Mouse (Mus musculus): Measurements from ENCODE around the gene Ccser1.

Ccser1 gene

DNA sequence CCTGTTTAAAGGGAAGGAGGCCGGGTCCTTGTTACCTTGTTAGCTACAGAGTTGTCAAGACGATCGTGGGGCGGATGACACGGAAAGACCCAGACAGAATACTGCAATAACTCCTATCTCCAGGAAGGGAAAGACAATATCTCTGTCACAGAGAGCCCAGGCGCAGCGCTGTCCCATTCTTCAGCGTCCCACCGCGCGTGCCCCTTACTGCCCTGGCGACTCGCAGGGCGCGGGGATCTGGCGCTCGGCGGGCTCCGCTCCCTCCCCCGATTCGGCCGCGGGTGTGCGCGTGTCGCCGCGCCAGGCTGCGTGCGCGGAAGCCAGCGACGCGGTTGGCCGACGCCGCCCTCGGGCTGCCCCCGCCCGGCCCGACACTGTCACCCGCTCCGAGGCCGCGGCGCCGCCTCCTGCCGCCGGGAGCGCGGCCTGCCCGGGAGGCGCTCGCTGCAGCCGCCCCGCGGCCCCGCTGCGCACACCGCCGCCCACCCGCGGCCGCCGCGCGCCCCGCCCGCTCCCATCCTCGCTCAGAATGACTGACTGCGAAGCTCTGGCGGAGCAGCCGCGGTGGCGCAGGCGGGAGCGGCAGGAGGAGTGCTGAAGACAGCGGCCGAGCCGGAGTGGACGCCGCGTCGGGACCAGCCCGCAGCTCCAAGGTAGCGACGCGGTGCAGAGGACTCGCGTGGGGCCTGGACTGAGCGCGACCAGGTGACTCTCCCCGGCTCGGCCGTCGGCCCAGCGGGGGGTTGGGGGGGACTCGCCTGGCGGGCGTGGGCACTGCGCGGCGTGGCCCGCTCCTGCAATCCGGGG lies at the start of gene Ccser1:
TSS of gene Ccser1 (plus strand) at position 376 of the 807 bp plus-strand sequence.
- peak; percentile 71 for DNase-seq (ENCODE audit: low spot score)

DNA sequence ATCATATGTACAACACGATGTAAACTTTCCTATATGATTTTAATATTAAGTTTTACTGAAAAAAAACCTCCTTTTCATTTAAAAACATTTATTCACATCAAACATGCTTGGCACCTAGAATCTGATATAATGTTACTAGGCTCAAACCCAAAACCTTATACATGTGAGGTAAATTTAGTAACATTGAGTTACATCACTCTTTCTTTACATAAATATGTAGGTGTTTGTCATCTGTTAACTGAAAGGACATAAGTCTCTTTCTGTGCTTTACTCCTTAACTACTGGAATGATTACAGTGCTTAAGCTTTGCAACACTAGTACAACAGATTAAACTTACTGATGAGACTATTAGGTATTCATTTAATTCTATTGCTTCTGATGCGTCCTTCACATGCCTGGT lies 43.7 kb upstream of the Ccser1 start:
- DNase-seq (ENCODE audit: low spot score), result no peak

- DNase-seq (ENCODE audit: low spot score), result no peak
Observed at GRCm38 (mm10) chr6:61143031-61143430, 37.1 kb upstream of the Ccser1 start.

- DNase-seq (ENCODE audit: low spot score), result no peak
Observed at GRCm38 (mm10) chr6:61152924-61153323, 27.2 kb upstream of the Ccser1 start.

DNA sequence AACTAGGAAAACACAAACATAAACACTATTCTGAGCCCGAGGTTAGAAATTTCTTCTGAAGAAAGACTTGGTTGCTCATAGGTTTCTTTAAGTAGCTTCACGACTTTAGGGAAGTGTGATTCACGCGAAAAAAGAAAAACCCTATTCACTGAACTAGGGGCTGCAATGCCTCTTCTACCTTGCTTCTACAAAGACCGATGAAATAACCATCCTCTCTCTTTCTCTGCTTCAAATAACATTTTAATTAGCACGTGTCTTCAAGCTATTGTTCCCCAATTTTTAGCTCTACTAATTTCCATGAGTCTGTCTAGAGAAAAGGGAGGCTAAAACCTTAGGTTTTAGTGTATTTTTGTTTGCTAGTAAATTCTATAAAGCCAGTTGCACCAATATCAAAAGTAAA lies 25.5 kb upstream of the Ccser1 start:
- no peak for DNase-seq (ENCODE audit: low spot score)

- no peak for DNase-seq (ENCODE audit: low spot score)
Observed at GRCm38 (mm10) chr6:61155059-61155629, 25.0 kb upstream of the Ccser1 start.

- no peak for DNase-seq (ENCODE audit: low spot score)
Observed at GRCm38 (mm10) chr6:61155718-61156117, 24.4 kb upstream of the Ccser1 start.

GRCm38 (mm10) chr6:61162117-61162516 lies 18.0 kb upstream of the Ccser1 start:
- DNase-seq (ENCODE audit: low spot score), result no peak

DNA sequence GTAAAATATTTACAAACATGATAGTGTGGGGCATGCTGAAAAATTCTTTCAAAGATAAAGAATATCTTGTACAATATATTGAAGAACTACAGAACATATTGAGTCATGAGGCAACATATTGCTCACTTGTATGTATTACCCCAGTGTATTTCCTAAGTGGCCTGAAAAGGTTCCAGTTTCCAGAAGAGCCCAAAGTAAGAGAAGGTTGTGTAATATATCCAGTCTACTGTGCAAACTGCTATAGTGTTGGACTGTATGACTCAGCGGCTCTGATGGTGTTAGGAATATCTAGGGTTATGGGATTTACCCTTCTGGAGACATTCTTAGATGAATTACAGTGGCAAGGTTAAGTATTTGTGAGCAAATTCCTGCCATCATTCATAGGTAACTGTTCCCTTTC lies 13.2 kb upstream of the Ccser1 start:
- DNase-seq (ENCODE audit: low spot score), result no peak

- no peak for DNase-seq (ENCODE audit: low spot score)
Observed at GRCm38 (mm10) chr6:61176126-61176525, 4.0 kb upstream of the Ccser1 start.

DNA sequence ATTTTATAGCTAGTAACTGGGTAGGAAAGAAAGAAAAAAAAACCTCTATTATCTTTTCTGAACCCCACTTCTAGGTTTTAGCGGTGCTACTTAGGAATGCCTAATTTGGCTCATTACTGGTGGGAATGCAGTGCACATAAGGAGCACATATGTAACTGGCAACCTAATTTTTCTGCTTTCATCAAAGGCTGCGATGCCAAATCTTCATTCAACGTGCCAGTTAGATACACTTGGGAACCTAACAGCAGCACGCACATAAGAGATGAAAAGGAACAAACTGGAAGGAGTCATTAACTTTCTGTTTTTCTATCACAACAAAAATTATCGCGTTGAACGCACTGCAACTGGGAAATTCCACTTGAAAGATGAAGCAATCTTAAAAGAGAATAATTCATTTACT lies 2.6 kb upstream of the Ccser1 start:
- DNase-seq (ENCODE audit: low spot score), result no peak

GRCm38 (mm10) chr6:61179641-61179948 lies 529 bp upstream of the Ccser1 start:
- DNase-seq (ENCODE audit: low spot score), result no peak

DNA sequence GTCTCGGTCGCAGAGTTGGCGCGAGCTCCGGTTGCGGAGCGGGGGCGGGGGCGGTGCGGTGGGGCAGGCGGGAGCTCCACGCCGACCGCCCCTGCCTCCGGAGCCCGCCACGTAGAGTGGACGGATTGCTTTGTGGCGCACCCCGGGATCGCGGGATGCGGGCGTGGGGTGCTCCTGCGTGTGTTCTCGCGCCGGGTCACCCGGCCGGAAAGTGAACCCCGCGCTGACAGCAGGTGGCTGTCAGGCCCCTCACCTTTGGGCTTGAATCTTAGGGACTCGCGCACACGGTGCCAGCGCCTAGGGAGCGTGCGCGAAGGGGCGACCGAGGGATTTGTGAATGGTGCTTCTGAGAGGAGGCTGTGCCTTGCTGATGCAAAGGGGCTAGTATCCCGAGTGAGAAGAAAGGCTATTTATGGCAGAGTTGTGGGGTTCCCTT lies 650 bp downstream of the Ccser1 start:
- peak; percentile 8 for DNase-seq (ENCODE audit: low spot score)

DNA sequence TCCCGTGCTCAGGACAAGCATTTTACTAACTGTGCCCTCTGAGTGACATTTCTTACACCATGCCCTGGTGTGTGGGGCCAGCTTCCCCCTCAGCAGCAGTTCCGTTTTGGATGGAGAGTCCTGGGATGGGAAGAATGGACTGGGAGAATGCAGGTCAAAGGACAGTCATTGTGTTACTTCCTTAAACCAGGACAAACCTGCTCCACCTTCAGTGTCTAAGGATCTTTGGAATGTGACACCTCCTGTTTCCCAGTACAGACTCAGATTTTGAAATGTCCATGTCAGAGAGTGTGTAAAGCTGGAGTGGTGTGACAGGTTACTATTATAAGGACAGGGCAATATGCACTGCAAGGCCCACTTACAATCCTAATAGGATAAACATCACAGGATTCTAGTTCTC lies 8.9 kb downstream of the Ccser1 start:
- no peak for DNase-seq (ENCODE audit: low spot score)

- no peak for DNase-seq (ENCODE audit: low spot score)
Observed at GRCm38 (mm10) chr6:61191597-61192386, 11.7 kb downstream of the Ccser1 start.

GRCm38 (mm10) chr6:61203344-61203743 lies 23.2 kb downstream of the Ccser1 start:
- no peak for DNase-seq (ENCODE audit: low spot score)

DNA sequence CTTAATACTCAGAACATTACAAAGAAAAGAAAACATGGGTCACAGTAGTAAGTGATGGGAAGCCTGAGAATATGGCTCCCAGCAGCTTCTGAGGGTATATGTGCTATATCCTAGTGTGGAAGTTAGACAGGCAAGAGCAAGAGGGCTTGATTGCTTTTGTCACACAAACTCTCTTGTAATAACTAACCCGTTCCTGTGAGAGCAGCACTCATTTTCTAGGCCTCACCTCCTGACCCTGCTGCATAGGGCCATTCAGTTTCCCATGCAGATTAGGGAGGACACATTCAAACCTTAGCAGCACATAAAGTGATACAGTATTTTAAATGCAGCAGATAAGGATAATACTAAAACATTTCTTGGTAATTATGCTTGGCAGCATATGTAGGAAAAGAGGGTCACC lies 25.9 kb downstream of the Ccser1 start:
- no peak for DNase-seq (ENCODE audit: low spot score)

DNA sequence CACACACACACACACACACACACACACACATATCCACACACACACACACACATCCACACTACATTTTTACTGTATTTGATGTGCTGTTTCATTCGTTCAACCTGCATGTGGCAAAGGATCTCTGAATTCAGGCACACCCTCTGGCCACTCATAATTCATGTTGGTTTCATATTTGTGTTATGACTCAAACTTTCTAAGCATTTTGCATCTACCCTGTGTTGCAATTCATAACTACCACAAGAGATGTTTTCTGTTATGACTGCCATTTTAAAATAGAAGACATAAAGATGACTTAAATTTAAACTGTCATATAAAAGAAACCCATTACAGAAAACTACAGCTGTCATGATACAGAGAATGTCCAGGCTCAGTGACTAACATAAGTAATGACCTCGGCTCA lies 26.5 kb downstream of the Ccser1 start:
- no peak for DNase-seq (ENCODE audit: low spot score)

DNA sequence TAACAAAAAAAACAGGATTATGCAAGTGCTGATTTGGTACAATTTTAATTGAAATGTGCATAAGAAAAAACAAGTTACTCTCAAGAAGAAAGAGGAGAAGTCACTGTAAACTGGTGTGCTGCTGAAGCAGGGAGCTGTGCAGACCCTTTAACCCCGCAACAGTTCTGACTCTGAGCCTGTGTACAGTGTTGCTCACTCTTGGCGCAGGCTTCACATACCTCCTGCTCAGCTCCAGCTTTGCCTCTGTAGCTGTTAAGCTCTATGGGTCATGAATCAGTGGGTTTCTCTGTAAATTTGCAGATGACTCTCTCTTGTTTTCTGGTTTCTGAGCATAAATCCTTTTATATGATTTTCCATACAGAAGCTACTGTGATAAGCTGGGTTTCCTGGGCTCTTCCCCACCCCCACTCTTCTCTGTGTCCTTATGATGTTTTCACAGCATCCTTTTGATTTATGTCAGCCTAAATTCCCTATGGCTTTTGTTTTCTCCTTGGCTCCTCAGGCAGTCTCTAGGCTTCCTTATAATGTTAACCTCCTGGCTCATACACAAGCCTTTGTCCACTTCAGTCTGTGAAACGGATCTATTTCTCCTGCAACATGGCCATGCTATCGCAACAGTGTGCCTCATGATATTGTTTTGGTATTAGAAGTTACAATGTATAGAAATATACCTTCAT lies 30.1 kb downstream of the Ccser1 start:
- DNase-seq (ENCODE audit: low spot score), result no peak

DNA sequence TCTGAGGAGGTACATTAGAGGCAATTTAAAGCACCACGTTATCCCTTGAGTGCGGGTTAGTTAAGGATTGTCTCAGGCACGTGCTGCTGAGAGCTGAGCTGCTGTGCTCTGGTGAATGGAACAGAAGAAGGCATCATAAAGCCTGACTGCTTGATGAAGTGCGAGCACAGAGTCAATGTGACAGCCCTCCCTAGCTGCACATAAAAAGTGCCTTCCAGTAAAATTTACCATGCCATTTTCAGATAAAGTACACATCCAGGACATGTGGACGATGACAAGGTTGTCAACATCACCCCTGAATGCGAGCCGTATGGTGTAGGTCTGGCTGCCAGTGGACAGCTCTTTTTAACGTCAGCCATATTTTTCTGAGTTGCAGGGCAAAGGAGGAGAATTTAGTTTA lies 35.6 kb downstream of the Ccser1 start:
- DNase-seq (ENCODE audit: low spot score), result no peak

GRCm38 (mm10) chr6:61216514-61216913 lies 36.4 kb downstream of the Ccser1 start:
- DNase-seq (ENCODE audit: low spot score), result no peak

DNA sequence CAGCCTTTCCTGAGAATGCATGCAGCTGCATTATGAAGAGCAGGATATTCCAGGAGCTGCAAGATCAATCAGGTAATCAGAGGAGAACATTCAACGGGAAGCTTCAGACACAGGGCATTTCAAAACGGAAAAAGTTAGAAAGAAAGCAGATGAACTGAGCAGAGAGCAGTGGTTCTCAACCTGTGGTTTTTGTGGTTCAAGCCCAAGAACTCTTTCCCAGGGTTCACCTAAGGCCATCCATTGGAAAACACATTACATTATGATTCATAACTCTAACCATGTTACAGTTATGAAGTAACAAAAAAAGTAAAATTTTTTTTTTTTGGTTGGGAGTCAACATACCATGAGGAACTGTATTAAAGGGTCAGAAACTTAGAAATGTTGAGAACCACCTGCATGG lies 37.6 kb downstream of the Ccser1 start:
- DNase-seq (ENCODE audit: low spot score), result no peak

DNA sequence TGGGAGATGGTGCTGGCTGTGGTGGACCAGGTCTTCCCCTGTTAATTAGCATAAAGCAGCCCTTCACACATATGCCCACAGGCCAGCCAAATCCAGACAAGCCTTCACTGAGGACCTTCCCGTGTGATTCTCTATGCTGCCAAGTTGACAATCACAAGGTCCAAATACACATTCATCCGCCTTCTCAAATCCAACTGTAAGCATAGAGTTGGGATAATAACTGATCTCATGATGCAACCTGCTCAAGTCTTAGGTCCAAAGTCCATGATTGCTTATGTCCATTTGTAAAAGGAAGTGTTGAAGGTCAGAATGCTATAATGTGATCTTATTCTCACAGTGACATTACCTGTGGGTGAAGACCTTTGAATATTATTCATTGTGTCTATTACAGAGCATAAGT lies 43.4 kb downstream of the Ccser1 start:
- DNase-seq (ENCODE audit: low spot score), result no peak
